Mouse (Mus musculus) small intestine, adult 2 months (tissue): ENCODE data around the gene Arrdc4.

ENCODE experiments used
- CTCF ChIP-seq: fragments of 200-500 bp; IDR thresholded peaks from 2 replicates; pipeline ENCODE4 v1.5.1; 2012; ENCODE audit warnings: low read depth, mild to moderate bottlenecking, control low read depth, inconsistent platforms, low read length, moderate library complexity, mixed read lengths; ENCODE audit not compliant: insufficient replicate concordance, insufficient read length; ENCODE audit errors: extremely low read depth
- POLR2A ChIP-seq: fragments of 200-500 bp; IDR thresholded peaks from 2 replicates; pipeline ENCODE4 v1.6.1; 2012; ENCODE audit warnings: low read depth, mild to moderate bottlenecking, control low read depth, inconsistent platforms, low read length, moderate library complexity

DNA sequence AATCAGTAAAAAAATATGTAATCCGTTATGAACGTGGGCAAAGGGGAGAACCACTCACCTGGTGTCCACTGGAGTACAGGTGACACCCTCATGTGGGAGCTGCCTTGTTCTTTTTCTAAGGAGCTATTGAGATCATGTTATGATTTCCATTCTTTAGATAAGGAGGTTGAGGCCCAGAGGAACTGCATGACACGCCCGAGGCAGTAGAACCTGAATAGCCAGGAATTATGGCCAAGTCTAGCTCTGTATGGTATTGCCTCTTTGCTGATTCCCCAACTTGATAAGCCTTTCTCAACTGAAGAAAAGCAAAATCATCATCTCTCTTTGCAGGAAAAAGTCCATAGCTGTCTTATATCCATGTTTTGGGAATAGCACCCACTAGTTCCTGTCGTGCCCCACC, 22.7 kb downstream of the Arrdc4 start:
- TF ChIP-seq CTCF = no peak
- TF ChIP-seq POLR2A = no peak
